Mouse (Mus musculus): ENCODE measurements around the gene Pwp1.
"Not testable (repeated sequence)": the region's sequence is repeated elsewhere in the genome, so short reads cannot be mapped to it uniquely, and the experiment has no call there.

Gene Pwp1

GRCm38 (mm10) chr10:85829085-85829853, at the start of gene Pwp1:
Gene Pwp1, plus strand, starts transcription at chr10:85829494.
- peak; percentile 33 for DNase-seq

GRCm38 (mm10) chr10:85822143-85822696, 7.1 kb upstream of the Pwp1 start:
- DNase-seq, result not testable (repeated sequence)

- DNase-seq, result not testable (repeated sequence)
Observed at GRCm38 (mm10) chr10:85823752-85824151, 5.5 kb upstream of the Pwp1 start.

DNA sequence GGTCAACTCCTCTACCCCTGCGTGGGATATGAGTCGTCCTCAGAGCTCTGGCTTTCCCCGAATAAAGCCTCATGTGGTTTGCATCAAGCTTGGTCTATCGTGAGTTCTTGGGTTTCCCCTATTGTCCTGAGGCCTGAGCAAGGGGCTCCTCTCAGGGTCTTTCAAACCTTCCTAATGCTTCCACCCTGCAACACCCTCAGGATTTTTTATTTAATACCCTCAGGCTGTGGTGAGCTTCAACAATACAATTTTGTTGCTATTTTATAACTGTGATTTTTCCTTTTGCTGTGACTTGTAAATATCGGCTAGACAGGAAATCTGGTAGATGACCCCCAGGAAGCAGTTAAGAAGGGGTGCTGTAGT, 591 bp upstream of the Pwp1 start:
- not testable (repeated sequence) for DNase-seq

DNA sequence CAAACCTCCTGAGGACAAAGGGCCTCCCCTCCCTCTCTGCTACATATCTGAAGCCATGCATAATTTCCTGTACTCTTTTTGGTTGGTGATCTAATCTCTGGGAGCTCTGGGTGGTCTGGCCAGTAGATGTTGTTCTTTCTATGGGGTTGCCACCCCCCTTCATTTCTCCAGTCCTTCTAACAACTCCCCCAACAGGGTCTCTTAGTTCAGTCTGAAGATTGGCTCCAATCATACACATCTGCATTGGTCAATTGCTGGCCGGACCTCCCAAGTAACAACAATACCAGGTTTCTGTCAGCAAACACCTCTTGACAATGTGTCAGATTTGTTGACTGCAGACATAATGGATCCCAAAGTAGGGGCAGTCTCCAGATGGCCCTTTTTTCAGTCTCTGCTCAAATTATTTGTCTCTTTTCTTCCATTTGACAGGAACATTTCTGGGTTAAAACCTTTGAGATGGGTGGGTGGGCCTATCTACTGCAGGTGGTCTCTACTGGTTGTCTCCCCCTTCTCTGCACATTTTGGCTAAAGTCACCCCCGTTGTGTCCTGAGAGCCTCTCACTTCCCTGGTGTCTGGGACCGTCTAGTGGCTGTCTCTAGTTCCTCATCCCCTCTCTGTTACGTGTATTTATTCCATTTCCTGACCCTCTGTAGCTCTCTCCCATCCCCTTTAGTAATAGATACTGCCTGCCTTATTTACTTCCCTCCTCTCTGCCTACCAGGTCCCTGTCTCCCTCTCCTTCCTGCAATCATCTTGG, 17.0 kb downstream of the Pwp1 start:
- DNase-seq, result no peak

DNA sequence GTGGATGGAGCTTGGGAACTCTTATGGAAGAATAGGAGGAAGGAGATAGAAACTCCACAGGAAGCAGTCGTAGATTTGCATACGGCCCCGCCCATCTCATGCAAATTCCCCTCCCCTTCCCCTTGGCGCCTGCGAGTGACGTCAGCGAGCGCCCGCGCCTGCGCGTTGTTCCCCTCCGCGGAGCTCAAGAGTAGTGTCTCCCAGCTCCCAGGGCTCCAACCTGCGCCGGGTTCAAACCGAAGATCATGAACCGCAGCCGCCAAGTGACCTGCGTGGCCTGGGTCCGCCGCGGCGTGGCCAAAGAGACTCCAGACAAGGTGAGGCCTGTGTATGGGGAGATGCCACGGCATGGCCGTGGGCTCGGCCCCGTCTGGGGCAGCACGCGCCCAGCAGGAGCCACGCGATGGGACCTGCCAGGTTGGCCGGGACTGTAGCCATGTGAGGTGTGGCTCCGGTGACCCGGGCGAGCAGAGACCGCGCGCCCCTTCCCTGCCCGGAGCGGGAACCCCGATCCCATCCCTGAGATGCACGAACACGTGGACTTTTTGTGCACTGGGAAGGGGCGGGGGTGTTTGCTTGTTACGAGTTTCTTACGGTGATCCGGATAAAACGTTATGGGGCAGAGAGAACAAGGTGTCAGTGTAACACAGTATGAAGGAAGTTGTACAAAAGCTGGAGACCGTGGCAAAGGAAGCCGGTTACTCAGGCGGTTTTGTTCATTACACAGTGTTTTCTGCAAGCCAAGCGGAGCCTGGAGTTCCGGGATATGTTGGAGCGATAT, 42.6 kb downstream of the Pwp1 start:
- peak; percentile 95 for DNase-seq

GRCm38 (mm10) chr10:85872479-85872773, 43.1 kb downstream of the Pwp1 start:
- DNase-seq, result no peak

GRCm38 (mm10) chr10:85873861-85874544, 44.7 kb downstream of the Pwp1 start:
- DNase-seq, result no peak

- DNase-seq, result no peak
Observed at GRCm38 (mm10) chr10:85875812-85876211, 46.5 kb downstream of the Pwp1 start.

DNA sequence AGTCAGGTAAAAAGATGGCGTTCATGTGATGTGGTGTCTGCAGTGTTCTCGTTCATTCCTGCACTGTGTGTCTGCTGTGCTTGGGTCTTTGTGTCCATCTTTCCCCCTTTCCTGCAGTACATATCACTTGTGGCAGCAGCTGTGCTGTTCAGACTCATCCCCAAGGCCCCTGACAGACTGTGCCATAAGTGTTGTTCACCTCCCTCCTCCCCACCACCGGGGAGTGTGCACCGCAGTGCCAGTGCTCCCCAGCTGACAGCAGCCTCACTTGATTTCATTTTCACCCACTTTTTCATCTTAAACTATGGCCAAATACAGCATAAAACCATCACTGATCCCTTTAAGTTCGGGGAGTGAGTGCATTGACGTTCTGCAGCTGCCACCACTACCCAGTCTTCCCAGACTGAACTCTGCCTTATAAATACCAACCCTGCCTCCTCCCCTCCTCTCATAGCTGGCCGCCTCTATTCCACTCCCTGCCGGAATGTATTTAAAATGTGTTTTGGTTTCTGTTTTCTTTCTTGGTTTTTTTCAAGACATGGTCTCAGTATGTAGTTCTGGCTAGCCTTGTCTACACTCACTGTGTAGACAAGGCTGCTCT, 50.7 kb downstream of the Pwp1 start:
- DNase-seq, result no peak

DNA sequence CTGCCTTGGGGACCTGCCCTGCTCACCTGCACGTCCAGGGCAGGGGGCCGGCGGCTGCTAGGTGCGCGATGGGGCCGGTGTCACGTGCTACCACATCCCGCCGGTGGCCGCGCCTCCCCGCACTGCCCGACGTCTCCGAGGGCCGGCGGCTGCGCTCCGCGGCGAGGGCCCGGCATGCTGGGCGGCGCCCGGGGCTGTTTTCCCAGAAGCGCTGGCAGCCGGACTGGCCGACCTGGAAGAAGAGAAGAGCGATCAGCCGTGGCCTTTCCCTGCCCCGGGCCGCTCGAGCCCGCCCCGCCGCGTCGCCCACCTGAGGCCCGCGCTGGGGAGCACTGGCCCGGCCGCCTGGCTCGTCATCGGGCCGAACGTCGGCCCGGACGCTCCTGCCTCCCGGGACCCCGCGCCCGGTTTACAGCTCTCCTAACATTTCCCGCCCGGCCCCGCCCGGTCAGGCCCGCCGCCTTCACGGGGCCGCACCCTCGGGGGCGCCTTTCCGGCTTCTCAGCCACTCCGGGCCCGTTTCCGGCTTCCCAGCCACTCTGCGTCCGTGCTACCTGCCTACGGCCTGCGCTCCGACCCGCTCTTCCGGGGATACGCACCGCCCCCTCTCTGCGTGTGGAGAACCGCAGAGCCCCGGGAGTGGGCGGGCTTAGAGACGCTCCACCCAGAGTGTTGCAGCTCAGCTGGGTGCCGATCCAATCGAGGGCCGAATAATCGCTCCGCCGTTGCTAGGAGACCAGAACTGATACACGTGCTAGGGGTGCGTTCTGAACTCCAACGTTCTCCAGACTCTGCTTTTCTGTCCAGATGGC, 87.4 kb downstream of the Pwp1 start, which contains the start of gene Prdm4:
Gene Prdm4 (minus strand): TSS at position 645 of the 812 bp plus-strand sequence.
- peak; percentile 98 for DNase-seq

GRCm38 (mm10) chr10:85927676-85928445, 98.6 kb downstream of the Pwp1 start, which contains the start of gene Ascl4:
Gene Ascl4, plus strand, starts transcription at chr10:85927681.
- DNase-seq, result peak; percentile 42

DNA sequence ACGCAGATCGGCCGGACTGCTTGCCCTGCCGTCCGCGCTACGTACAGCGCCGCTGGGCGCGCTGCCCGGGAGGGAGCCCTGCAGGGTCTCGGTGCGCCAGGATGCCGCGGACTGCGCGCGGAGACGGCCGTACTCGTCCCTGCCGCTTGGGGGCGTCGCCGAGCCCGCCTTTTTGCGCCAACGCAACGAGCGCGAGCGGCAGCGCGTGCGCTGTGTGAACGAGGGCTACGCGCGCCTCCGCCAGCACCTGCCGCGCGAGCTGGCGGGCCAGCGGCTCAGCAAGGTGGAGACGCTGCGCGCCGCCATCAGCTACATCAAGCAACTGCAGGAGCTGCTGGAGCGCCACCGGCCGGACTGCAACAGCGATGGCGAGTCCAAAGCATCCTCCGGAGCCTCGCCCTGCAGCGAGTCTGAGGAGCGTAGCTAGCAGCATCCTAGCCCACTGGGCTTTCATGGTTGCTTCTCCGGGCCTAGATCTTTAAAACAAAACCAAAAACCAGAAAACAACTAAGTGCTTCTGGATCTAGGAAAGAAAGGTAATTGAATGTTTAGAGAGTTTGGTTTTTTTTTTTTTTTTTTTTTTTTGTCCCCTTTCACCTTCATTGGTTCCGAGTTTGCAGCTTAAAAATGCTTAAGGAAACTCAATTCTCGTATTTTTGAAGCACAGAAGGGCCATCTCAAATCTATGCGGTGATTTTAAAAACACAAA, 99.4 kb downstream of the Pwp1 start:
- peak; percentile 62 for DNase-seq

DNA sequence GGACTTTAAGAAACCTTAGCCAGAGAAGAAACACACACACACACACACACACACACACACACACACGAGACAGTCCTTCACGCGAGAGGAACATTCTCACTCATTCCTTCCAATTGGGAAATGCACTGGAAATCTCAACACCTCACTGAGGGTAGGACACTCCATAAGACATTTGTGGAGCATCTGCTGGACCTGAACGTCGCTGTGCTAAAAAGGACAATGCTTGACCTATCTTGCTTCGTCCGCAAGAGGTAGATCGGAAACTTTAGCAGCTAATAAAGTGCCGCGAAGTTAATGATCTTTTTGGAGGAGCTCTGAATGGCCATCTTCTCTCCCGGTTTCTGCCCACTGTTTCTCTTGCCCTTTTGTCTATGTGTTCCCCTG, 99.9 kb downstream of the Pwp1 start:
- no peak for DNase-seq

DNA sequence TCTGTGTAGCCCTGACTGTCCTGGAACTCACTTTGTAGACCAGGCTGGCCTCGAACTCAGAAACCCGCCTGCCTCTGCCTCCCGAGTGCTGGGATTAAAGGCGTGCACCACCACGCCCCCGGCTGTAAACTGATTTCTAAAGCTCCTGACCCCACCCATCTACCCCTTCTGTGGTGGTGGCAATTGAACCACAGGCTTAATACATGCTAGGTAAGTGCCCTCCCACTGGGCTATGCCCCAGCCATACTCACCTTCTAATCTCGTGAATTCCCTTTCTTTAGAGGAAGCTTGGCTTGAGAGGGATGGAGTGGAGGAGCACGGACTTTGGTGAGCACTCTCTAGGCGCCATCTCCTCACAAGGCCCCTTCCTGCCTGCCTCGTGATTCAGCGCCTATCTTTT, 100.7 kb downstream of the Pwp1 start:
- DNase-seq, result no peak

GRCm38 (mm10) chr10:85936280-85936965, 107.1 kb downstream of the Pwp1 start:
- DNase-seq, result no peak
